ENCODE assay signal across 8 mouse cellular contexts in genomic region chr9:40804576-40804975, GRCm38 (mm10). TPM values are rescaled to one million over a fixed set of nuclear protein-coding genes. Genes with fewer than 3 reads are reported as not detected.
DNase-seq lines count a peak whose midpoint lies in the region; ATAC-seq and TF ChIP-seq lines count a peak whose summit lies in the region.
"Not testable (repeated sequence)": the region's sequence is repeated elsewhere in the genome, so short reads cannot be mapped to it uniquely, and the experiment has no call there.

No protein-coding gene starts in this region.

- DNase-seq in adrenal gland, adult 2 months = peak; percentile 10
- DNase-seq in forebrain, embryonic 11.5 days (ENCODE audit: low spot score); liver, postnatal 0 days: not testable (repeated sequence)

- H3ac ChIP-seq in C2C12 (ENCODE audit: control insufficient read depth, insufficient read length, low read depth) = not testable (repeated sequence)

- 0 out of 2 replicates have a peak overlapping the region, but pooled peaks have one; percentile 31 for H3K4me2 ChIP-seq in forebrain, embryonic 11.5 days (ENCODE audit: low read depth, low read length, severe bottlenecking)
- peak overlapping the region; percentile 61 for H3K4me2 ChIP-seq in heart, embryonic 16.5 days (ENCODE audit: low read depth, low read length)
- H3K4me2 ChIP-seq in intestine, embryonic 15.5 days (replicated peaks) = peak overlapping the region; percentile 49
- H3K4me2 ChIP-seq in limb, embryonic 12.5 days = 0 out of 2 replicates have a peak overlapping the region, but pooled peaks have one; percentile 49
- H3K4me2 ChIP-seq in liver, postnatal 0 days (ENCODE audit: low read depth, low read length) = peak overlapping the region; percentile 53; the same call in 1 of the 2 replicates
- peak overlapping the region; percentile 23; the same call in 1 of the 2 replicates for H3K4me2 ChIP-seq in midbrain, embryonic 16.5 days (ENCODE audit: low read length)

- not testable (repeated sequence) for TF ChIP-seq CTCF in C2C12 (IDR thresholded peaks at IDR 0.05; ENCODE audit: control insufficient read depth, insufficient read depth, insufficient read length); liver, postnatal 0 days (IDR thresholded peaks at IDR 0.05; ENCODE audit: low read depth)

- H3K9ac ChIP-seq in forebrain, embryonic 11.5 days (ENCODE audit: low read length); heart, embryonic 16.5 days (ENCODE audit: low read length); intestine, embryonic 15.5 days; limb, embryonic 12.5 days (replicated peaks); liver, postnatal 0 days (replicated peaks); midbrain, embryonic 16.5 days (ENCODE audit: low read depth, low read length): not testable (repeated sequence)

- H3K27me3 ChIP-seq in C2C12 (ENCODE audit: control insufficient read depth, insufficient read depth, insufficient read length); forebrain, embryonic 11.5 days (ENCODE audit: control insufficient read depth, insufficient read depth, low read length); heart, embryonic 16.5 days (ENCODE audit: control insufficient read depth, insufficient read depth, low read length); intestine, embryonic 15.5 days (replicated peaks); limb, embryonic 12.5 days; liver, postnatal 0 days (ENCODE audit: insufficient read depth, low read length); midbrain, embryonic 16.5 days (ENCODE audit: control insufficient read depth, insufficient read depth, low read depth, low read length): not testable (repeated sequence)

- H3K36me3 ChIP-seq in C2C12 (ENCODE audit: control insufficient read depth, insufficient read depth) = peaks cover 32% of the 10 kb centered on the region
- peaks cover 10% of the 10 kb centered on the region for H3K36me3 ChIP-seq in forebrain, embryonic 11.5 days (ENCODE audit: control insufficient read depth, insufficient read depth, low read length)
- peaks cover 32% of the 10 kb centered on the region for H3K36me3 ChIP-seq in heart, embryonic 16.5 days (ENCODE audit: control insufficient read depth, insufficient read depth)
- H3K36me3 ChIP-seq in intestine, embryonic 15.5 days = not testable (repeated sequence)
- H3K36me3 ChIP-seq in limb, embryonic 12.5 days = peaks cover 47% of the 10 kb centered on the region
- peaks cover 42% of the 10 kb centered on the region for H3K36me3 ChIP-seq in liver, postnatal 0 days (replicated peaks; ENCODE audit: insufficient read depth, low read length)
- H3K36me3 ChIP-seq in midbrain, embryonic 16.5 days (ENCODE audit: control insufficient read depth, insufficient read depth, low read length) = peaks cover 12% of the 10 kb centered on the region

- peaks cover 16% of the 10 kb centered on the region; the same call in 1 of the 2 replicates for H3K4me1 ChIP-seq in forebrain, embryonic 11.5 days (replicated peaks; ENCODE audit: control insufficient read depth, insufficient read depth, low read length)
- H3K4me1 ChIP-seq in heart, embryonic 16.5 days (ENCODE audit: control insufficient read depth, insufficient read depth, low read length) = peaks cover 43% of the 10 kb centered on the region
- peaks cover 15% of the 10 kb centered on the region for H3K4me1 ChIP-seq in intestine, embryonic 15.5 days (replicated peaks)
- peaks cover 43% of the 10 kb centered on the region for H3K4me1 ChIP-seq in limb, embryonic 12.5 days (replicated peaks)
- not testable (repeated sequence) for H3K4me1 ChIP-seq in liver, postnatal 0 days (ENCODE audit: insufficient read depth)
- peaks cover 51% of the 10 kb centered on the region for H3K4me1 ChIP-seq in midbrain, embryonic 16.5 days (ENCODE audit: control insufficient read depth, insufficient read depth, low read length)

- H3K4me3 ChIP-seq in C2C12 (ENCODE audit: insufficient read depth, poor library complexity, severe bottlenecking) = peak overlapping the region; percentile 11
- H3K4me3 ChIP-seq in forebrain, embryonic 11.5 days (ENCODE audit: low read depth, low read length); intestine, embryonic 15.5 days (replicated peaks); limb, embryonic 12.5 days (replicated peaks); liver, postnatal 0 days (ENCODE audit: low read depth, low read length); midbrain, embryonic 16.5 days (ENCODE audit: low read depth, low read length): not testable (repeated sequence)
- peak overlapping the region; percentile 33 for H3K4me3 ChIP-seq in heart, embryonic 16.5 days (ENCODE audit: low read length)

- H3K79me3 ChIP-seq in C2C12 (ENCODE audit: low read depth) = peaks cover 23% of the 10 kb centered on the region

- not testable (repeated sequence) for TF ChIP-seq EP300 in liver, postnatal 0 days (IDR thresholded peaks at IDR 0.05; ENCODE audit: low read depth)

- WGBS in forebrain, embryonic 11.5 days = 72% methylated on average over 3 of the region's 3 CpGs
- 66% methylated on average over 3 of the region's 3 CpGs for WGBS in heart, embryonic 16.5 days
- 50% methylated on average over 3 of the region's 3 CpGs for WGBS in intestine, embryonic 15.5 days
- WGBS in limb, embryonic 12.5 days = 68% methylated on average over 3 of the region's 3 CpGs
- 66% methylated on average over 3 of the region's 3 CpGs for WGBS in liver, postnatal 0 days (ENCODE audit: insufficient replicate concordance)
- WGBS in midbrain, embryonic 16.5 days = 68% methylated on average over 3 of the region's 3 CpGs

- peaks cover 41% of the 10 kb centered on the region for H3K79me2 ChIP-seq in C2C12 (ENCODE audit: control insufficient read depth, insufficient read depth)

- not testable (repeated sequence) for H3K27ac ChIP-seq in forebrain, embryonic 11.5 days (ENCODE audit: low read depth, low read length); heart, embryonic 16.5 days (ENCODE audit: low read length); intestine, embryonic 15.5 days; limb, embryonic 12.5 days; liver, postnatal 0 days (ENCODE audit: low read depth); midbrain, embryonic 16.5 days (ENCODE audit: low read length)

- H3K9me3 ChIP-seq in forebrain, embryonic 11.5 days (ENCODE audit: control insufficient read depth, low read length); heart, embryonic 16.5 days (replicated peaks; ENCODE audit: control insufficient read depth, low read length); intestine, embryonic 15.5 days; limb, embryonic 12.5 days; liver, postnatal 0 days (ENCODE audit: low read length); midbrain, embryonic 16.5 days (replicated peaks; ENCODE audit: control insufficient read depth, low read length, poor library complexity, severe bottlenecking): not testable (repeated sequence)

- ATAC-seq in forebrain, embryonic 11.5 days (replicated peaks; ENCODE audit: low FRiP score); heart, embryonic 16.5 days (replicated peaks; ENCODE audit: extremely low read depth, insufficient read depth, low FRiP score); intestine, embryonic 15.5 days; limb, embryonic 12.5 days (ENCODE audit: insufficient number of reproducible peaks, insufficient read depth, low FRiP score, low TSS enrichment, low read depth); liver, postnatal 0 days; midbrain, embryonic 16.5 days: not testable (repeated sequence)

RNA-seq across cellular contexts. Expression of gene Hspa8, which starts 3.8 kb away (rescaled TPM):
- 1,815 TPM for polyA plus RNA-seq in C2C12 (2012; fragmentation: generic; extraction: Trizol)
- 1,000 to 10,000 TPM; 1,424 to 4,193 TPM for total RNA-seq in adrenal gland, adult 2 months (2021)
- polyA plus RNA-seq in adrenal gland, adult 2 months (2012; rRNA removed) = 1,414 and 2,267 TPM in 2 replicates
- polyA plus RNA-seq in forebrain, embryonic 11.5 days (2014; fragmentation: Nextera tagmentation; extraction: Ambion mirVana) = 3,498 and 3,614 TPM in 2 replicates
- polyA plus RNA-seq in heart, embryonic 16.5 days (2015; fragmentation: Nextera tagmentation; extraction: Ambion mirVana) = 2,017 and 2,064 TPM in 2 replicates
- 2,425 and 2,606 TPM in 2 replicates for polyA plus RNA-seq in intestine, embryonic 15.5 days (2015; fragmentation: Nextera tagmentation; extraction: Ambion mirVana)
- 2,429 and 2,480 TPM in 2 replicates for polyA plus RNA-seq in limb, embryonic 12.5 days (2016; fragmentation: Nextera tagmentation; extraction: Ambion mirVana)
- polyA plus RNA-seq in liver, postnatal 0 days (2015; fragmentation: Nextera tagmentation; extraction: Ambion mirVana) = 750 and 793 TPM in 2 replicates
- polyA plus RNA-seq in midbrain, embryonic 16.5 days (2015; fragmentation: Nextera tagmentation; extraction: Ambion mirVana) = 3,317 and 3,489 TPM in 2 replicates
